26 mouse cellular contexts compared by ENCODE assay signal in the genomic region with DNA sequence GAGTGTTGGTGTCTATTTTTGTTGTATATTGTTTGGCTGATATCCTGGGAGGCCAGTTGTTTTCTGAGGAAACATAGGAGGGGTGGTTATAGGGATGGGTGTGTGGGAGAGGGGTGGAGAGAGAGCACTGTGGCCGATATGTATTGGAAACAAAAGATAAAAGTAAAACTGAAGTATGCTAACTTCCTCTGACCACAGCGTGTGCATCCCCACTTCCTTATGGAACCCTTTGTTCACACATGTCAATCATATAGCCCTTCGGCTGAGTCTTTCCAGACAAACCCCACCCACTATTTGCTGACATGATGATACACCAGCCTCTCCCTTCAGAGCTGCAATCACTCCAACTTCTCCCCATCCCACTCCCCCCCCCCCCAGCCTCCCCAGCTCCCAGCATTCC.
"Had no signal": no experiment of that assay in that cellular context is flagged by ENCODE, and none has a peak within 500 bp of the region (broad histone marks: within the 10 kb centered on the region; RNA-seq: fewer than 3 reads in every experiment).

No protein-coding gene starts in this region.

- DNase-seq: gastrocnemius, adult 2 months; gastrocnemius, postnatal 10 days; gastrocnemius, postnatal 25 days; heart, adult 18-20 months; heart, postnatal 14 days; heart, postnatal 36 days; kidney, adult 11 months; kidney, adult 2 months; kidney, adult 9 months; kidney, postnatal 14 days; kidney, postnatal 36 days; layer of hippocampus, adult 9-11 months; layer of hippocampus, postnatal 36 days; left cerebral cortex, postnatal 4 days had no signal

- H3K4me3 ChIP-seq: gastrocnemius, adult 2 months; heart, embryonic 13.5 days; heart, embryonic 15.5 days; hindbrain, embryonic 13.5 days; hindbrain, embryonic 15.5 days; kidney, embryonic 15.5 days; limb, embryonic 13.5 days; limb, embryonic 15.5 days; liver, embryonic 12.5 days had no signal

- H3K4me2 ChIP-seq: heart, embryonic 11.5 days; heart, embryonic 13.5 days; heart, embryonic 15.5 days; hindbrain, embryonic 13.5 days; hindbrain, embryonic 15.5 days; kidney, embryonic 15.5 days; limb, embryonic 13.5 days; limb, embryonic 15.5 days; liver, embryonic 12.5 days had no signal

- H3K9me3 ChIP-seq: heart, embryonic 13.5 days; heart, embryonic 15.5 days; hindbrain, embryonic 13.5 days; hindbrain, embryonic 15.5 days; kidney, embryonic 15.5 days; limb, embryonic 13.5 days; limb, embryonic 15.5 days; liver, embryonic 12.5 days had no signal

- H3K27me3 ChIP-seq: heart, embryonic 13.5 days; heart, embryonic 15.5 days; hindbrain, embryonic 13.5 days; hindbrain, embryonic 15.5 days; kidney, embryonic 15.5 days; limb, embryonic 13.5 days; limb, embryonic 15.5 days; liver, embryonic 12.5 days had no signal

- H3K27ac ChIP-seq: gastrocnemius, adult 2 months; heart, embryonic 13.5 days; heart, embryonic 15.5 days; hindbrain, embryonic 13.5 days; hindbrain, embryonic 15.5 days; hindbrain, postnatal 0 days; kidney, embryonic 15.5 days; kidney, postnatal 0 days; limb, embryonic 13.5 days; limb, embryonic 15.5 days; liver, embryonic 12.5 days had no signal

- H3K36me3 ChIP-seq: heart, embryonic 13.5 days; heart, embryonic 15.5 days; hindbrain, embryonic 13.5 days; hindbrain, embryonic 15.5 days; kidney, embryonic 15.5 days; limb, embryonic 13.5 days; limb, embryonic 15.5 days; liver, embryonic 12.5 days had no signal

- H3K9ac ChIP-seq: heart, embryonic 13.5 days; heart, embryonic 15.5 days; hindbrain, embryonic 13.5 days; hindbrain, embryonic 15.5 days; kidney, embryonic 15.5 days; limb, embryonic 13.5 days; limb, embryonic 15.5 days; liver, embryonic 12.5 days had no signal

- H3K4me1 ChIP-seq: heart, embryonic 13.5 days; heart, embryonic 15.5 days; hindbrain, embryonic 13.5 days; hindbrain, embryonic 15.5 days; kidney, embryonic 15.5 days; limb, embryonic 13.5 days; limb, embryonic 15.5 days; liver, embryonic 12.5 days had no signal

- ATAC-seq: hindbrain, postnatal 0 days; intestine, embryonic 16.5 days; liver, embryonic 12.5 days had no signal
